Mouse (Mus musculus) adrenal gland, adult 10 weeks (tissue): ENCODE results near the gene Olfr1510. TPM values are rescaled to one million over a fixed set of nuclear protein-coding genes. Genes with fewer than 3 reads are reported as not detected.

ENCODE experiments used
- polyA plus RNA-seq: library from polyadenylated mRNA; stranded (reverse); fragments of 350-450 nt; fragmentation: Illumina TruSeq; extraction: RNeasy Lipid Tissue Mini Kit (QIAGEN cat#74804); gene quantifications from one replicate; pipeline ENCODE4 v1.2.3, GENCODE M21; 2014; ENCODE audit warnings: low read depth, low replicate concordance

Olfr1510 gene
- not detected for polyA plus RNA-seq

DNA sequence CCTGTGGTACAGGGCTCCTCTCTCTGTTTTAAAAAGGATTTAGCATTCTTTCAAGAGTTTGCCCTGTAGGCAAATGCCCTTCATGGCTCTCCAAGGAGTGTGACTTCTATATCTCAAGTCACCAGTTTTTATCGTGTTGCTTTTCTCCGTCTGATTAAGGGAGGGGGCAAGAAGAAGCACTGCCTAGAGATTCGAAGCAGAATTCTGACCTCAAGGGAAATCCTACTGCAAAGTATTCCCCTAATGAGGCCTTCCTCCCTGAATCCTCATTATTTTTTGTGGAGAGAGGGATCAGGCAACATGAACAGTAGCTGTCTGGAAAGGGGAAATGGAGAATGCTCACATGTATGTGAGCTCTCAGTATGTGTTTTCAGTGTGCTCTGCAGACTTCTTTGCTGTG, at the start of gene Olfr1510:
Gene Olfr1510, minus strand, starts transcription at position 101 of the 400 bp plus-strand sequence.

DNA sequence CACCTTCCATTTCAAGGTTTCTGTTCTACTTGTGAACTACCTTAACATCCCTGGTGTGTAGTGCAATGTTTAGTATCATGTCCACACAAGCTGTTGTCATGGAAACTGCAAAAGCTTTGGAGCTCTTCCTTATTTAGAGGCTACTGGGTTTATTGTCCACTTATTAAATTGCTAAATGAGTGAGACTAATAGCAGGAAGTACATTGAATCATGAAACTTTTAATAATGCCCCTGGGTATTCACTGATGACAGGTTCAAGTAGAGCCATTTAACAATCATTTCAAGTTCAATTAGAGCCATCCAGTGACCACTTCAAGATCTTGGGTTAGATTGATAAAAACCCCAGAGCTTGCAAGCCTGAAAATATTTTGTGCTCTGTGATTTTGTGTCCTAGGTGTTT, 28.5 kb upstream of the Olfr1510 start, which contains the start of gene Olfr1509:
Gene Olfr1509, plus strand, starts transcription at position 301 of the 400 bp plus-strand sequence.

DNA sequence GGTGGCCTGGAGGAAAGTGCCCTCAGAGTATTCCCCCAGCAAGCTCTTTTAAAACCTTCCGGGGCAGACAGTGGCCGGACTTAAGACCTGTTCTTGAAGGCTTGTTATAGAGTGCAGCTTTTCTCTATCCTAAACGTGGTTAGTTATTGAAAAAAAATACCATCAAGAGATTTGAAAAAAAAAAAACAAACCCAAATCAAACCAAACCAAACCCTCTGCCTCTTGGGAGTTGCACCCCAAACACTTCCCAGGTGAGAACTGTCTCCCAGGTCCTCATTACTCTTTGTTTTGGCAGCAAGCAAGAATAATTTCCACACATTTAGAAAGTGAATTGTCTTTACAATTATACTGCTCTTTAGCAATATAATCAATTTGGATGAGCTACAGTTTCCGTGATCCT, 16.9 kb downstream of the Olfr1510 start, which contains the start of gene Olfr1511:
Gene Olfr1511, minus strand, starts transcription at position 101 of the 400 bp plus-strand sequence.

DNA sequence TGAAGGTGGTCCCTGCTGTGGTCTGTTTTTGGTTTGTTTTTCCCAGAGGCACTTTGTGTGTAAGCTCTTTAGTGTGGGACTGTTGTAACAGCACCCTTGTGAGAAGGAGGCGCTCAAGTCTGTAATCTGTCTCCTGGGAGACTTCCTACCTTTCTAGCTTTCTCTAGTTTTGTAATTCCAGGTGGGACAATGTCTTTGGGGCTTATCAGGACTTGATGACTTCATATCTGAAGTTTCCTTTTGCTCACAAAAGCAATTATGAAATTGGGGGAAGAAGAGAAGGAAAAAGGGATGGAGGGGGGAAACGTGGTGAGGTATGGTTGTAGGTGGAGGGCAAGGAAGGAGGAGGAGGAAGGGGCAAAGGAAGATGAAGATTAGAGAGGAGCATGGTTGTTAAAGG, 35.1 kb downstream of the Olfr1510 start, which contains the start of gene Olfr1512:
Gene Olfr1512, minus strand, starts transcription at position 101 of the 400 bp plus-strand sequence.

Other genes starting within 250 kb of the Olfr1510 start
- 75.0 TPM for gene Supt16, start 217.0 kb downstream of the Olfr1510 start, polyA plus RNA-seq
- 68.3 TPM for gene Chd8, start 156.6 kb downstream of the Olfr1510 start, polyA plus RNA-seq
- gene Tox4, start 135.2 kb downstream of the Olfr1510 start, polyA plus RNA-seq: 48.2 TPM
- 88.1 TPM for gene Rab2b, start 134.8 kb downstream of the Olfr1510 start, polyA plus RNA-seq
- gene Mettl3, start 109.2 kb downstream of the Olfr1510 start, polyA plus RNA-seq: 40.5 TPM
- gene Sall2, start 85.6 kb downstream of the Olfr1510 start, polyA plus RNA-seq: 4.6 TPM
- gene Olfr1513, start 58.0 kb downstream of the Olfr1510 start, polyA plus RNA-seq: not detected
- not detected for gene Olfr1512, start 35.2 kb downstream of the Olfr1510 start, polyA plus RNA-seq
- gene Olfr1511, start 17.0 kb downstream of the Olfr1510 start, polyA plus RNA-seq: not detected
- not detected for gene Olfr1509, start 28.6 kb upstream of the Olfr1510 start, polyA plus RNA-seq
- gene Olfr1508, start 53.1 kb upstream of the Olfr1510 start, polyA plus RNA-seq: not detected
- not detected for gene Olfr1507, start 81.4 kb upstream of the Olfr1510 start, polyA plus RNA-seq